Mouse (Mus musculus): Measurements from ENCODE around the gene Wdr82.

DNA sequence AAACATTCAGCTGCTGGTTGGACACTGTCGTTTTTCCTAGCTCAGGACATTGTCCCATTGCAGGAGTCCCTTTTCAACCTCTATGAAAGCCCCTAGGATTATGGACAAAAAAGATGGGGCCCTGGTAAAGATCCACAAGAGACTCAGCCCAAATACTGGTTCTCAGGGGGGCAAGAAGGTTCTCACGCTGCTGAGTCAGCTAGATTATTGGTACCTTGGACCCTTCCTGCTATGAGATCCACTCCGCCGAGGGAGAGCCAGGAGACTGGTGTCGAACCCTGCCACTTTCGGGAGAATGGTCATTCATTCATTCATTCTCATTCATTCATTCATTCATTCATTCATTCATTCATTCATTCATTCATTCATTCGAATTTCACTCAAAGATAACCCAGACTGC is 46.2 kb downstream of the Wdr82 start:
- TF ChIP-seq CTCF (IDR thresholded peaks at IDR 0.05; ENCODE audit: low read depth), result no peak
- TF ChIP-seq EP300 (IDR thresholded peaks at IDR 0.05; ENCODE audit: low read depth), result no peak

All from heart, postnatal 0 days (tissue).